In genomic region chr9:113213930-113214329, GRCm38 (mm10) we compare ENCODE assay signal across 23 mouse cellular contexts.
DNase-seq lines count a peak whose midpoint lies in the region; ATAC-seq and TF ChIP-seq lines count a peak whose summit lies in the region.
"Had no signal": no experiment of that assay in that cellular context is flagged by ENCODE, and none has a peak within 500 bp of the region (broad histone marks: within the 10 kb centered on the region; RNA-seq: fewer than 3 reads in every experiment).

No protein-coding gene starts in this region.

- no peak for TF ChIP-seq POLR2A in cortical plate, adult 2 months (IDR thresholded peaks at IDR 0.05; ENCODE audit: extremely low read depth, insufficient read depth, low read length)

- no peaks in the 10 kb centered on the region for H3K36me3 ChIP-seq in midbrain, postnatal 0 days (ENCODE audit: insufficient read depth, low read length)
- no peaks in the 10 kb centered on the region for H3K36me3 ChIP-seq in midbrain, embryonic 15.5 days (replicated peaks)
- H3K36me3 ChIP-seq: heart, embryonic 15.5 days; hindbrain, embryonic 15.5 days; intestine, embryonic 15.5 days; limb, embryonic 15.5 days; liver, embryonic 15.5 days; lung, embryonic 15.5 days; stomach, embryonic 15.5 days had no signal

- peak; percentile 30 for DNase-seq in midbrain, postnatal 0 days (ENCODE audit: low spot score)
- peak; percentile 71 for DNase-seq in cerebellum, adult 11-12 months
- peak; percentile 75 for DNase-seq in cerebellum, adult 9-10 months
- DNase-seq in natural killer cell, adult 2 months (ENCODE audit: low spot score in 2 of 2), result no peak
- no peak for DNase-seq in thymus, adult 18-20 months
- DNase-seq: adrenal gland, adult 2 months; gastrocnemius, adult 2 months; heart, postnatal 4 days; kidney, postnatal 25 days; layer of hippocampus, postnatal 36 days; right cerebral cortex, postnatal 4 days; thymus, postnatal 36 days had no signal

- no peak overlapping the region for H3K9ac ChIP-seq in midbrain, postnatal 0 days (replicated peaks; ENCODE audit: low read length, poor library complexity, severe bottlenecking)
- H3K9ac ChIP-seq in midbrain, embryonic 15.5 days, result no peak overlapping the region
- H3K9ac ChIP-seq: forebrain, embryonic 13.5 days; heart, embryonic 15.5 days; hindbrain, embryonic 15.5 days; intestine, embryonic 15.5 days; limb, embryonic 15.5 days; liver, embryonic 15.5 days; lung, embryonic 15.5 days; stomach, embryonic 15.5 days had no signal

- 57% methylated on average over 5 of the region's 5 CpGs for WGBS in midbrain, postnatal 0 days
- 68% methylated on average over 5 of the region's 5 CpGs for WGBS in midbrain, embryonic 15.5 days

- H3K9me3 ChIP-seq in midbrain, postnatal 0 days (ENCODE audit: low read length), result no peaks in the 10 kb centered on the region
- no peaks in the 10 kb centered on the region for H3K9me3 ChIP-seq in midbrain, embryonic 15.5 days
- H3K9me3 ChIP-seq: forebrain, embryonic 13.5 days; heart, embryonic 15.5 days; hindbrain, embryonic 15.5 days; intestine, embryonic 15.5 days; limb, embryonic 15.5 days; lung, embryonic 15.5 days; stomach, embryonic 15.5 days had no signal

- TF ChIP-seq CTCF in midbrain, postnatal 0 days (IDR thresholded peaks at IDR 0.05), result no peak
- no peak for TF ChIP-seq CTCF in cortical plate, adult 2 months (IDR thresholded peaks at IDR 0.05; ENCODE audit: extremely low read depth, insufficient read depth, low read length)

- H3K27ac ChIP-seq in midbrain, postnatal 0 days (ENCODE audit: low read depth, low read length), result peak overlapping the region; percentile 18; the same call in 1 of the 2 replicates
- H3K27ac ChIP-seq in midbrain, embryonic 15.5 days, result no peak overlapping the region
- H3K27ac ChIP-seq in cortical plate, adult 2 months (ENCODE audit: insufficient read depth, low read length), result peak overlapping the region; percentile 47; the same call in 1 of the 2 replicates
- H3K27ac ChIP-seq: forebrain, embryonic 13.5 days; gastrocnemius, adult 2 months; heart, embryonic 15.5 days; hindbrain, embryonic 15.5 days; intestine, embryonic 15.5 days; limb, embryonic 15.5 days; liver, embryonic 15.5 days; lung, embryonic 15.5 days; macrophage; stomach, embryonic 15.5 days had no signal

- no peak overlapping the region for H3K4me3 ChIP-seq in midbrain, postnatal 0 days (ENCODE audit: low read depth, low read length)
- no peak overlapping the region for H3K4me3 ChIP-seq in midbrain, embryonic 15.5 days
- no peak overlapping the region for H3K4me3 ChIP-seq in cortical plate, adult 2 months (ENCODE audit: insufficient read depth, low read length)
- H3K4me3 ChIP-seq: forebrain, embryonic 13.5 days; gastrocnemius, adult 2 months; heart, embryonic 15.5 days; hindbrain, embryonic 15.5 days; intestine, embryonic 15.5 days; limb, embryonic 15.5 days; liver, embryonic 15.5 days; lung, embryonic 15.5 days; stomach, embryonic 15.5 days had no signal

- H3K4me2 ChIP-seq in midbrain, postnatal 0 days (ENCODE audit: low read depth, low read length, poor library complexity, severe bottlenecking), result no peak overlapping the region
- no peak overlapping the region for H3K4me2 ChIP-seq in midbrain, embryonic 15.5 days
- H3K4me2 ChIP-seq: forebrain, embryonic 13.5 days; heart, embryonic 15.5 days; hindbrain, embryonic 15.5 days; intestine, embryonic 15.5 days; limb, embryonic 15.5 days; liver, embryonic 15.5 days; lung, embryonic 15.5 days; stomach, embryonic 15.5 days had no signal

- no peaks in the 10 kb centered on the region for H3K27me3 ChIP-seq in midbrain, postnatal 0 days (ENCODE audit: insufficient read depth, low read length)
- no peaks in the 10 kb centered on the region for H3K27me3 ChIP-seq in midbrain, embryonic 15.5 days (replicated peaks)
- H3K27me3 ChIP-seq: forebrain, embryonic 13.5 days; heart, embryonic 15.5 days; hindbrain, embryonic 15.5 days; intestine, embryonic 15.5 days; limb, embryonic 15.5 days; liver, embryonic 15.5 days; lung, embryonic 15.5 days; stomach, embryonic 15.5 days had no signal

- ATAC-seq in midbrain, postnatal 0 days (ENCODE audit: low FRiP score), result no peak
- ATAC-seq in midbrain, embryonic 15.5 days (replicated peaks), result no peak
- ATAC-seq: forebrain, embryonic 13.5 days; intestine, embryonic 15.5 days had no signal

- peaks cover 3% of the 10 kb centered on the region; the same call in 1 of the 2 replicates for H3K4me1 ChIP-seq in midbrain, postnatal 0 days (ENCODE audit: insufficient read depth, low read length)
- no peaks in the 10 kb centered on the region; the same call in 1 of the 2 replicates for H3K4me1 ChIP-seq in midbrain, embryonic 15.5 days
- no peaks in the 10 kb centered on the region for H3K4me1 ChIP-seq in cortical plate, adult 2 months (ENCODE audit: control insufficient read depth, insufficient read depth, low read length)
- H3K4me1 ChIP-seq: intestine, embryonic 15.5 days; limb, embryonic 15.5 days; liver, embryonic 15.5 days; lung, embryonic 15.5 days; stomach, embryonic 15.5 days had no signal

Comparison
In these comparisons a context has a peak if more than half of its experiments do, and no peak if none do; other contexts are left out.
1. DNase-seq: peak in midbrain, postnatal 0 days (single experiment), cerebellum, adult 11-12 months (single experiment) and cerebellum, adult 9-10 months (single experiment); none in natural killer cell, adult 2 months (0 of 2) and thymus, adult 18-20 months (0 of 2).